Mouse (Mus musculus) NIH3T3 (cell line): ENCODE data around the gene Zkscan2.

Experiments used
- DNase-seq: peaks from one replicate; pipeline ENCODE4 v3.0.0-alpha.2; 2012; ENCODE audit warnings: low read depth

Zkscan2 gene

GRCm38 (mm10) chr7:123500239-123501219 is at the start of gene Zkscan2:
Zkscan2 (minus strand) TSS chr7:123500449.
- no peak for DNase-seq

- DNase-seq = no peak
Measured at GRCm38 (mm10) chr7:123529190-123529589, 28.9 kb upstream of the Zkscan2 start.

DNA sequence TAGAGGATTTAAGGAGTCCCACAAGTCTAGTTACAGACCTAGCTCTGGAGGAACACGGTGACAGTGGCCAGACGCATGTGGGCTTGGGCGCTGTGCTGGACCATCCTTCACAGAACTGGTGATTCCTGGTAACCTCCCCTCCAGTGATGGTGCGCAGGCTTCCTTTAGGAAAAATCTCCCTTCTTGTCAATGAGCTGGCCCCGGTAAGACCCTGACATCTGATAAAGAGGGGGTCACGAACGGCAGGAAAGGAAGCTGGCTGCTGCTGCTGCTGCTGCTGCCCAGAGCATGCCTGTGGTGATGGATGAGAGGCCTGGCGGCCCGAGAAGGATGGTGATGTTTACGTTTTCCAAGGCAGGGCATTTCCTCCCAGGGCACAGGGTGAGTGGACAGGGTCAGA is 25.5 kb upstream of the Zkscan2 start:
- no peak for DNase-seq

DNA sequence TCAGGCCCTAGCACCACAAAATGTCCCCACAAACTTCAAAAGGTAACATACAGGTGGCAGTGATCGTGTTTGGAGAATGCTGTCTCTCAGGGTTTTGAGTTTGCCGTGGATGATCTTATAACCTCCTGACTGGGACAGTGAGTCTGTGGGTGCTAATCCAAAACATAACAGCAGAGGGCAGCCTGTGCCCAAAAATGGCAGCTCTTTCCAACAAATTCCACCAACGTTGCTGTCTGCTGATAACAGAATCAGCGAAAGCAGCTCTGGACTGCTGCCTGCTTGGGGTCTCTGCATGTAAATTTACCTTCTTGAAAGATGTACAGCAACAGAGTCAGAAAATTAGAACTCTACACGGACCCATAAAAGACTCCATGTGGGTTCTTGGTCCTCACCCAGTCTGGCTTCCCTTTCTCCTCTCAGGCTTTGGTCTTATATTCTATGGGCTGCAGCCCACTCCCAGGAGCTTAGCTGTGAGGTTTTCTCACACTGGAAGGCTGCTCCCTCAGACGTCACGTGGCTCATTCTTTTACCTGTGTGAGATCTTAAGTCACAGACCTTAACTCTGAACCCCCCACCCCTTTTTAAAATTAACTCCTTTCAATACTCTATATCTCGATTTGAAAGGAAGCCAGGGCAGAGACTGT is 24.1 kb upstream of the Zkscan2 start:
- DNase-seq = peak; percentile 71

DNA sequence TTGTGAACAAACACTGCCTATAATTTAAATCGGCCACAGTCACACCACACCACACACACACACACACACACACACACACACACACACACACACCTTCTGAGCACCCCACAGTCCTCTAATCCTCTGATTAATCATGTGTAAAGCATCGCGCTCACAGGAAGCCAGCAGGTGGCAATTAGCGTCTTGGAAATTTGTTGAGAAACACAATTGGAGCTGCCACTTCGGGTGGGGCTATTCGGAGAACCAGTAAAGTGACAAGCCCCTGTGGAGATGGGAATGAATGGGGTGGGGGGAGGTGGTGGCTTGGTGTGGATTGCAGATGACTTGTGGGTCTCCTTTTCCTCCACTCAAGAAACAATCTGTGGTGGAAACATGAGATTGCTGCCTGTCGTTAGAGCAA is 7.7 kb upstream of the Zkscan2 start:
- no peak for DNase-seq

- peak; percentile 78 for DNase-seq
Measured at GRCm38 (mm10) chr7:123503358-123503757, 3.1 kb upstream of the Zkscan2 start.

GRCm38 (mm10) chr7:123499481-123500238 is 589 bp downstream of the Zkscan2 start:
- DNase-seq = no peak

DNA sequence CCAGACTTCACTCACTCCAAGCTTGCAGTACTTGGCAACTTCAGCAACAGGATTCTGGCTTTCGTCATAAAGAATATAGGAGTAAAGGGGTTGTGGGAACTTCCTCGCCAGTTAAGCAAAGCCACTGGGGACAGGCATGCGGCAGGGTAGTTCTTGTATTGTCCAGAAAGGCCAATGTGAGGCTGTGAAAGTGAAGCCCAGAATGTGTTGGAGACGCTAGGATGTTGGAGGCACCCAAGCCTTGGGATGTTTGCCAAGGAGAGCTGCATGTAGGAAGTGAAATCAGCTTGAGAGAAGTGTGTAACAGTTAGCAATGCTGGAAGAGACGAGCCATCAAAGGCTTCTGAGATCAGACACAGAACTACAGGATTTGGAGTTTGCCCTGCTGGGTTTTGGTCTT is 12.5 kb downstream of the Zkscan2 start:
- DNase-seq = peak; percentile 16

DNA sequence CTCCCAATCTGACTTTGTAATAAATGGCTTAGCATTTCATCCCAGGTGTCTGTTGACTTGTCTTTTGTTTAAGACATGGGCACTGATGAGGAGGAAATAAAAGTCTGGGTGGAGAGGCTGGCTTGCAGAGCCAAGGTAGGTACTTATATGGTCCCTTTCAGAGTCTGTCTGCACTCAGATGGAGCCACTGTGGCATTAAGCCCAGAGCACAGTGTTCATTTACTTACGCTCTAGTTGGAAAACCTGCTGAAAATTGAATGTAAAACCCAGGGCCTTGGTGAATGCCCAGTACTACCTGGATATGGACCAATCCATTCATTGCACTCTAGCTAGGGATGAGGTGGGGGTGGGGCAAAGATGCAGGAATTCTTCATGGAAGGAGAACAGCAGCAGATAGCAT is 32.3 kb downstream of the Zkscan2 start:
- DNase-seq = no peak

DNA sequence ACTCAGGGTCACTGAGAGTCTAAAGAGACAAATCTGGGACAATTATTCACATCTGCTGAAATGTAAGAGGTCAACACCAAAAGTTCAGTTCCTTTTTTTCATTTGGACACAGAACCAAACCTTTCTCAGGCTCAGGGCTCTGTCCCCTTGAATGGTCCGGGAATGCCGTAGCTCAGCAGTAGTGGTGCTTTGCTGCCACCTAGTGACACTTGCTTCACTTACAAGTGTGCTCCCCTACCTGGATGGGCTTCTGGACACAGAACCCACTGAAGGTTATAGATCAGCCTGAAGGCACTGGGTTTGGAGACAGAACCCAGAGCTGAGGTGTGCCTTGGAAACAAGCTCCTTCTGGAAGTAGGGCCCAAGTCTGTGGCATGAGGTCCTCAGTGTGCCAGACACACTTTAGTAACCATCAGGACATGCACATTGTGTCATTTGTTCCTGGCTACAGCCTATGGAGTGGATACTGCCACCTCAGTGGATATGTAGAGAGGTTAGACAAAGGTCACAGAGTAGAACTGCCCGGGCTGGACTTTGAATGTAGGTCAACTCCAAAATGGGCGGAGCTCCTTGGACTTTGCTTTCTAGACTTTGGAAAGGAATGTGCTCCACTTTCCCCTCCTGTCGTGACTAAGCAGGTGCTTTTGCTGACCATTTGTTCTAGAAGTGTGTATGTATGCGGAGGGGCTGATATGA is 34.4 kb downstream of the Zkscan2 start:
- peak; percentile 87 for DNase-seq

DNA sequence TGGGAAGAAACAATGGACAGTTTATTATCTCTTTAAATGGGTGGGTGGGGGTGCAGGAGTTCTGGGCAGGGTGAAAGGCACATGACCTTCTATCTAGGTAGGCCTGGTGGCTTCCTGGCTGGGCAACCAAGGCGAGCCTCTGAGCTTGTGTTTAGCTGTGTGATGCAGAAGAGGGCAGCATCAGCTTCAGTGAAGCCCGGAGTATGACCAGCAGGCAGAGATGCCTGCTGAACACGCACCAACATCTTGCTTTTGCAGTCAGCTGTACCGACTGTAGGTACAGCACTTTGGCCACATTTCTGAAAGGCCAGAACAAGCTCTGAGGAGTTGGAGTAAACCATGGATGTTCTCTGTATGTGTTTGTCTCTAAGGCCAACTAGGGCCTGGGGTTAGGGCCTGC is 36.7 kb downstream of the Zkscan2 start:
- no peak for DNase-seq

GRCm38 (mm10) chr7:123462070-123462501 is 38.2 kb downstream of the Zkscan2 start, which contains the start of gene Aqp8:
Aqp8 (plus strand) TSS chr7:123462291.
- peak; percentile 38 for DNase-seq

GRCm38 (mm10) chr7:123461316-123461715 is 38.9 kb downstream of the Zkscan2 start:
- DNase-seq = no peak

DNA sequence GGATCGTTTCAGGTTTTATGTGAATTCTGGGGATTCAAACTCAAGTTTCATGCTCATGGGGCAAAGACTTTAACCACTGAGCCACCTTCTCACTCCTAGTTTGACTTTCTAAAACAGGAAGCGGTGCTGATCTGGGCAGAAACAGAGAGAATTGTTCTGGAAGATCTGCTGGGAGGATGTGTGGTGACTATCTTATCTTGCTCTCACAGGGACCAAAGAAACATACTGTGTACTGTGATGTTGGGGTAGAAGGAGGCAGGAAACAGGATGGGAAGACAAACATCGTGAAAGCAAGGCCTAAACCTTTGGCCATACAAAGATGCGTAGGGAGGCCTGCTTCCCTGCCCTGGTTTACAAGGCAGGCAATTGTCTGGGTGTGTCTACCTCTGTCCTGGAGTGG is 41.0 kb downstream of the Zkscan2 start:
- no peak for DNase-seq

- DNase-seq = no peak
Measured at GRCm38 (mm10) chr7:123458309-123458708, 41.9 kb downstream of the Zkscan2 start.

DNA sequence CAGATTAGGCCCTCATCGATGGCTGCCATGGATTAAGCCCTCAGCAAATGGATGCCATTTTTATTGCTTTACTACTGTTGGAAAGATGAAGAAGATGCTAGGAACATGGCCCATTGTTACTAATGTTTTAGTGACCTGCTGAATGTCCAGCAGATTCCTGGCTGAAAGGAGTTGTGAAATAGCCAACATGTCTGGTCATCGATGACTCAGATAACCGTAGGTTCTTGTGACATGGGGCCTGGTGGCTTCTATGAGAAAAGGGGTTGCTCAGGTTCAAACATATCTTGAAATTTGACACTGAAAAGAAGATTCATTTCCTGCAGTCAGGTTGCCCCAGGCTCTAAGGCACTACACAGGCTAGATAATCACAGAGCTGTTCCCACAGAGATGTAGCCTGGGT is 45.2 kb downstream of the Zkscan2 start:
- DNase-seq = peak; percentile 29

DNA sequence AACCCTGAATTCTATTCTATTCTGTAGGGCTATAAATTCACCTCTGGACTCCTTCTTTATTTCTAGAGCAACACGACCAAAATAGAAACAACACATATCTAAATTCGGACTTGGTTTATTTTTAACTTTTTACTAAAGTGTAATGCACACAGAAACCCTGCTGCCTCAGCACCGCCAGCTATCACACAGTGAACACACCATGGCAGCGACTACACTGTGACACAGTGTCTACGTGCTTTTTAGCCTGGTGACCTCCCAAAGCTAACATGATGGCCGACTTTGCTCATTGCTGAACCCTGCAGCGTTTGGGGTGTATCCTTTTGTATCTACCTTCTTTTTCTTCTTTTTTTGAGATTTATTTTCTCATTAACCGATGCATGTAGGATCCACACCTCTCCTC is 47.2 kb downstream of the Zkscan2 start:
- DNase-seq = no peak

GRCm38 (mm10) chr7:123452551-123452950 is 47.7 kb downstream of the Zkscan2 start:
- no peak for DNase-seq

GRCm38 (mm10) chr7:123450515-123450914 is 49.7 kb downstream of the Zkscan2 start:
- no peak for DNase-seq

DNA sequence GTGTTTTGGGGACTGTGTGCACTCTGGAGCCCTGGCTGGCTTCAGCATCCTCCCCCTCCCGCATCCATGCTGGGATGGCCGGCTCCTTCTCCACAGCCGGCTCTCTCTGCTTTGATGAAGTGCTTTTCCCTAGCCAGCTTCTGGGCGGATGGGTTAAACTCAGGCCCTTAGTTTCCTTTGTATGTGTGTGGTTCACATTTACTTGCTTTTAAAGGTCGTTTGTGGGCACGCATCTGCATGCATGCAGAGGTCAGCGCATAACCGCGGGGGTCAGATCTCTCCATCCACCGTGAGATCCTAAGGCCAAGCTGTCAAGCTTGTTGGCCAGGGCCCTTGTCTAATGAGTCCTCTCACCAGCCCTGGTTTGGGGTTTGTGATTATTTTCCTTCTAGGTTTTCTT is 50.6 kb downstream of the Zkscan2 start:
- DNase-seq = no peak

DNA sequence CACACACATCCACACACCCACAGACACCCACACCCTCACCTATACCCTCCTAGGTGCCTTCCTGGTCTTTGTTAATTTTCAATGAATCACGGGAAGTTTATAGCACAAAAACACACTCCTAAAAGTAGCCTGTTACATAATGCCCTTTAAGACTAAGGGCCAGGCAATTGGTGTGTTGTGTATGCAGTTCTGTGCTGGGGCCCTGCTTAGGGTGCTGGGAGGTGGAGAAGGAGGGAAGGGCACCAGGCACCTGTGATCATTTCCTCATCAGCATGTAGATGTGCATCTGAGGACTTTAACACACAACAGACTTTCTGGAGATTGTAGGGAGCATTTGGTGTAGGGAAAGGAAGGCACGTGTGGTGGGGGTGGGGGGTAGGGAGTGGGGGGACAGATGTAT is 51.5 kb downstream of the Zkscan2 start:
- DNase-seq = no peak

DNA sequence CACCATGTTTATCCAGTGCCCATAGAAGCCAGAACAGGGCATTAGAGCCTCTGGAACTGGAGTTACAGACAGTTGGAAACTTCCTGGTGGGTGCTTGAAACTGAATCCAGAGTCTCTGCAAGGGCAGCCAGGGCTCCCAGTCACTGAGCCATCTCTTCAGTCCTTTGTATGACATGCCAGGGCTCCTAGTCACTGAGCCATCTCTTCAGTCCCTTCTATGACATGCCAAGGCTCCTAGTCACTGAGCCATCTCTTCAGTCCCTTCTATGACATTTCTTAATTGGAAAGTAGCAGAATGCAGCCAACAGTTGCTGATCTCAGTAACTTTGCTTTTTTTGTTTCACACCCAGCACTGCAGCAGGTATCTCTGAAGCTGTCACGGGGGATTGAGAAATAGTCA is 58.2 kb downstream of the Zkscan2 start:
- no peak for DNase-seq
